Mouse (Mus musculus): Measurements from ENCODE around the gene Defb48. TPM values are rescaled to one million over a fixed set of nuclear protein-coding genes. Genes with fewer than 3 reads are reported as not detected.

Gene Defb48
- not detected in 2 replicates for polyA plus RNA-seq (2015; fragmentation: Nextera tagmentation; extraction: Ambion mirVana)

GRCm38 (mm10) chr14:62984410-62984809 lies at the start of gene Defb48:
Defb48 (minus strand) TSS chr14:62984510.
- 53% methylated on average over 1 of the region's 1 CpGs for WGBS
- no peak for ATAC-seq (ENCODE audit: low FRiP score, low TSS enrichment)
- Histone ChIP-seq H3K9me3 (ENCODE audit: control insufficient read depth, low read length) (no peaks in the 10 kb centered on the region), H3K4me1 (replicated peaks; ENCODE audit: control insufficient read depth, insufficient read depth) (no peaks in the 10 kb centered on the region), H3K4me2 (replicated peaks; ENCODE audit: low read depth) (no peak within 1 kb of the TSS), H3K9ac (ENCODE audit: low read length) (no peak within 1 kb of the TSS), H3K27me3 (ENCODE audit: control insufficient read depth, insufficient read depth, low read length) (no peaks in the 10 kb centered on the region), H3K36me3 (ENCODE audit: control insufficient read depth, insufficient read depth, low read length) (no peaks in the 10 kb centered on the region), H3K27ac (replicated peaks) (no peak within 1 kb of the TSS), H3K4me3 (ENCODE audit: low read depth, low read length) (no peak within 1 kb of the TSS)
- TF ChIP-seq CTCF (IDR thresholded peaks at IDR 0.05; ENCODE audit: low read depth) (no peak), EP300 (optimal IDR thresholded peaks at IDR 0.05) (no peak)
- DNase-seq (ENCODE audit: low spot score) = no peak

- Histone ChIP-seq H3K4me1 (replicated peaks; ENCODE audit: control insufficient read depth, insufficient read depth) (no peaks in the 10 kb centered on the region), H3K4me3 (ENCODE audit: low read depth, low read length) (no peak overlapping the region), H3K27me3 (ENCODE audit: control insufficient read depth, insufficient read depth, low read length) (no peaks in the 10 kb centered on the region), H3K9ac (ENCODE audit: low read length) (no peak overlapping the region), H3K9me3 (ENCODE audit: control insufficient read depth, low read length) (no peaks in the 10 kb centered on the region), H3K27ac (replicated peaks) (no peak overlapping the region), H3K36me3 (ENCODE audit: control insufficient read depth, insufficient read depth, low read length) (no peaks in the 10 kb centered on the region), H3K4me2 (replicated peaks; ENCODE audit: low read depth) (no peak overlapping the region)
- no peak for ATAC-seq (ENCODE audit: low FRiP score, low TSS enrichment)
- TF ChIP-seq EP300 (optimal IDR thresholded peaks at IDR 0.05) = no peak
- TF ChIP-seq CTCF (IDR thresholded peaks at IDR 0.05; ENCODE audit: low read depth) = no peak
- no peak for DNase-seq (ENCODE audit: low spot score)
- whole genome bisulfite sequencing = 52% methylated on average over 6 of the region's 6 CpGs
Observed at GRCm38 (mm10) chr14:63020524-63021156, 36.3 kb upstream of the Defb48 start.

GRCm38 (mm10) chr14:63014667-63015066 lies 30.4 kb upstream of the Defb48 start:
- 76% methylated on average over 4 of the region's 4 CpGs for WGBS
- H3K9ac ChIP-seq (ENCODE audit: low read length) = no peak overlapping the region
- no peak overlapping the region for H3K27ac ChIP-seq (replicated peaks)
- no peaks in the 10 kb centered on the region for H3K27me3 ChIP-seq (ENCODE audit: control insufficient read depth, insufficient read depth, low read length)
- DNase-seq (ENCODE audit: low spot score) (no peak), ATAC-seq (ENCODE audit: low FRiP score, low TSS enrichment) (no peak)
- H3K4me1 ChIP-seq (replicated peaks; ENCODE audit: control insufficient read depth, insufficient read depth) = no peaks in the 10 kb centered on the region
- H3K4me3 ChIP-seq (ENCODE audit: low read depth, low read length) = no peak overlapping the region
- H3K9me3 ChIP-seq (ENCODE audit: control insufficient read depth, low read length) = 0 out of 2 replicates have a peak, but pooled peaks cover 2% of the 10 kb centered on the region
- no peaks in the 10 kb centered on the region for H3K36me3 ChIP-seq (ENCODE audit: control insufficient read depth, insufficient read depth, low read length)
- TF ChIP-seq EP300 (optimal IDR thresholded peaks at IDR 0.05) (no peak), CTCF (IDR thresholded peaks at IDR 0.05; ENCODE audit: low read depth) (no peak)
- no peak overlapping the region for H3K4me2 ChIP-seq (replicated peaks; ENCODE audit: low read depth)

GRCm38 (mm10) chr14:63013082-63013481 lies 28.8 kb upstream of the Defb48 start:
- Histone ChIP-seq H3K36me3 (ENCODE audit: control insufficient read depth, insufficient read depth, low read length) (no peaks in the 10 kb centered on the region), H3K4me2 (replicated peaks; ENCODE audit: low read depth) (no peak overlapping the region), H3K9ac (ENCODE audit: low read length) (no peak overlapping the region), H3K27me3 (ENCODE audit: control insufficient read depth, insufficient read depth, low read length) (no peaks in the 10 kb centered on the region), H3K9me3 (ENCODE audit: control insufficient read depth, low read length) (0 out of 2 replicates have a peak, but pooled peaks cover 2% of the 10 kb centered on the region), H3K27ac (replicated peaks) (no peak overlapping the region), H3K4me1 (replicated peaks; ENCODE audit: control insufficient read depth, insufficient read depth) (no peaks in the 10 kb centered on the region), H3K4me3 (ENCODE audit: low read depth, low read length) (no peak overlapping the region)
- no peak for DNase-seq (ENCODE audit: low spot score)
- no peak for ATAC-seq (ENCODE audit: low FRiP score, low TSS enrichment)
- no peak for TF ChIP-seq CTCF (IDR thresholded peaks at IDR 0.05; ENCODE audit: low read depth)
- no peak for TF ChIP-seq EP300 (optimal IDR thresholded peaks at IDR 0.05)
- WGBS = 60% methylated on average over 4 of the region's 4 CpGs

- no peak within 1 kb of the TSS for H3K9ac ChIP-seq (ENCODE audit: low read length)
- no peaks in the 10 kb centered on the region for H3K4me1 ChIP-seq (replicated peaks; ENCODE audit: control insufficient read depth, insufficient read depth)
- no peaks in the 10 kb centered on the region for H3K36me3 ChIP-seq (ENCODE audit: control insufficient read depth, insufficient read depth, low read length)
- H3K4me3 ChIP-seq (ENCODE audit: low read depth, low read length) = no peak within 1 kb of the TSS
- no peak within 1 kb of the TSS for H3K27ac ChIP-seq (replicated peaks)
- no peaks in the 10 kb centered on the region for H3K27me3 ChIP-seq (ENCODE audit: control insufficient read depth, insufficient read depth, low read length)
- 0 out of 2 replicates have a peak, but pooled peaks cover 2% of the 10 kb centered on the region for H3K9me3 ChIP-seq (ENCODE audit: control insufficient read depth, low read length)
- no peak within 1 kb of the TSS for H3K4me2 ChIP-seq (replicated peaks; ENCODE audit: low read depth)
- WGBS = 92% methylated on average over 5 of the region's 5 CpGs
- no peak for ATAC-seq (ENCODE audit: low FRiP score, low TSS enrichment)
- TF ChIP-seq CTCF (IDR thresholded peaks at IDR 0.05; ENCODE audit: low read depth) = no peak
- no peak for TF ChIP-seq EP300 (optimal IDR thresholded peaks at IDR 0.05)
- DNase-seq (ENCODE audit: low spot score) = no peak
Observed at GRCm38 (mm10) chr14:63011471-63011870, 27.2 kb upstream of the Defb48 start, which contains the start of gene Defb43. Defb43 (plus strand) TSS chr14:63011771.

- H3K27ac ChIP-seq (replicated peaks) = no peak overlapping the region
- 52% methylated on average over 2 of the region's 2 CpGs for WGBS
- ATAC-seq (ENCODE audit: low FRiP score, low TSS enrichment) = no peak
- H3K9me3 ChIP-seq (ENCODE audit: control insufficient read depth, low read length) = no peaks in the 10 kb centered on the region
- H3K4me3 ChIP-seq (ENCODE audit: low read depth, low read length) = no peak overlapping the region
- no peak for TF ChIP-seq EP300 (optimal IDR thresholded peaks at IDR 0.05)
- no peak for TF ChIP-seq CTCF (IDR thresholded peaks at IDR 0.05; ENCODE audit: low read depth)
- H3K36me3 ChIP-seq (ENCODE audit: control insufficient read depth, insufficient read depth, low read length) = no peaks in the 10 kb centered on the region
- H3K9ac ChIP-seq (ENCODE audit: low read length) = no peak overlapping the region
- no peak for DNase-seq (ENCODE audit: low spot score)
- H3K4me2 ChIP-seq (replicated peaks; ENCODE audit: low read depth) = no peak overlapping the region
- no peaks in the 10 kb centered on the region for H3K27me3 ChIP-seq (ENCODE audit: control insufficient read depth, insufficient read depth, low read length)
- H3K4me1 ChIP-seq (replicated peaks; ENCODE audit: control insufficient read depth, insufficient read depth) = no peaks in the 10 kb centered on the region
Observed at GRCm38 (mm10) chr14:63002588-63002987, 18.3 kb upstream of the Defb48 start.

Data from stomach, postnatal 0 days (tissue).